Mouse (Mus musculus) cortical plate, adult 2 months (tissue): ENCODE results near the gene Anapc7.

ENCODE experiments used
- CTCF ChIP-seq: fragments of 200-500 bp; IDR thresholded peaks from 2 replicates; pipeline ENCODE4 v1.5.1; 2011; ENCODE audit warnings: mild to moderate bottlenecking, control low read depth, low read length; ENCODE audit not compliant: insufficient read depth; ENCODE audit errors: extremely low read depth
- POLR2A ChIP-seq: fragments of 200-500 bp; IDR thresholded peaks from 2 replicates; pipeline ENCODE4 v1.6.1; 2011; ENCODE audit warnings: mild to moderate bottlenecking, low read length, control low read depth; ENCODE audit not compliant: insufficient read depth; ENCODE audit errors: extremely low read depth

DNA sequence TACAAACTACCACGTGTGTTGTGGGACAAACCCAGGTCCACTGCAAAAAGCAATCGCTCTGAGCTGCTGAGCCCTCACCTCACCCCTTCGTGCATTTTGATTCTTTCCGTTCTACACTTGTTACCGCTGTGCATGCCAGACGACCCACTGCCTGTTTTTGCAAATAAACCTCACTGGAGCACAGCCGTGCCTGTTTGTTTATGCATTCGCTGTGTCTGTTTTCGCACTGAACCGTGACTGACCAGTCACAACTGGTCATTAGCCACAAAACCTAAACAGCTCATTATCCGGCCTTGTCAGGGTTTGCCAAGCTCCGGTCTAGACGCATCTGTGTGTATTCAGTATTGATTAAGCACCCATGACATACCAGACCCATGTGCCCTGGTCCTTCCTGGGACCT is 19.3 kb upstream of the Anapc7 start:
- TF ChIP-seq POLR2A (no peak), CTCF (no peak)
